Mouse (Mus musculus): ENCODE results near the gene Klhl5. TPM values are rescaled to one million over a fixed set of nuclear protein-coding genes. Genes with fewer than 3 reads are reported as not detected.
"Not testable (repeated sequence)": the region's sequence is repeated elsewhere in the genome, so short reads cannot be mapped to it uniquely, and the experiment has no call there.

Gene Klhl5
- total and polyA plus RNA-seq, 3 experiments, result 10.8 to 15.3 (median 12.9) TPM

GRCm38 (mm10) chr5:65100002-65100401 is 7.3 kb upstream of the Klhl5 start:
- no peak overlapping the region for H3K27ac ChIP-seq
- H3K27me3 ChIP-seq (ENCODE audit: control insufficient read depth, insufficient read depth, low read length), result no peaks in the 10 kb centered on the region
- TF ChIP-seq CTCF (IDR thresholded peaks at IDR 0.05), result no peak
- no peak for TF ChIP-seq EP300 (IDR thresholded peaks at IDR 0.05; ENCODE audit: insufficient read depth, low read depth, low read length)
- TF ChIP-seq POLR2A (IDR thresholded peaks at IDR 0.05; ENCODE audit: insufficient read depth, low read depth, low read length), result no peak
- H3K4me3 ChIP-seq, result no peak overlapping the region
- 93% methylated on average over 11 of the region's 11 CpGs for WGBS
- DNase-seq, result no peak
- intact Hi-C loops (cut with DNase I), result no loop called here
- H3K79me2 ChIP-seq (replicated peaks; ENCODE audit: control insufficient read depth, insufficient read depth, low read length), result no peaks in the 10 kb centered on the region
- peaks cover 3% of the 10 kb centered on the region; the same call in 1 of the 2 replicates for H3K4me1 ChIP-seq (ENCODE audit: control insufficient read depth, insufficient read depth, low read length)
- H3K9ac ChIP-seq (ENCODE audit: low read depth, low read length), result no peak overlapping the region
- H3K36me3 ChIP-seq (ENCODE audit: control insufficient read depth, insufficient read depth, low read length), result no peaks in the 10 kb centered on the region

- no peaks in the 10 kb centered on the region for H3K79me2 ChIP-seq (replicated peaks; ENCODE audit: control insufficient read depth, insufficient read depth, low read length)
- no peak overlapping the region for H3K9ac ChIP-seq (ENCODE audit: low read depth, low read length)
- WGBS, result 71% methylated on average over 5 of the region's 5 CpGs
- no peaks in the 10 kb centered on the region for H3K27me3 ChIP-seq (ENCODE audit: control insufficient read depth, insufficient read depth, low read length)
- TF ChIP-seq CTCF (IDR thresholded peaks at IDR 0.05) (no peak), EP300 (IDR thresholded peaks at IDR 0.05; ENCODE audit: insufficient read depth, low read depth, low read length) (no peak), POLR2A (IDR thresholded peaks at IDR 0.05; ENCODE audit: insufficient read depth, low read depth, low read length) (no peak)
- H3K27ac ChIP-seq, result no peak overlapping the region
- intact Hi-C loops (cut with DNase I), result no loop called here
- H3K36me3 ChIP-seq (ENCODE audit: control insufficient read depth, insufficient read depth, low read length), result no peaks in the 10 kb centered on the region
- no peak for DNase-seq
- H3K4me1 ChIP-seq (ENCODE audit: control insufficient read depth, insufficient read depth, low read length), result peaks cover 3% of the 10 kb centered on the region; the same call in 1 of the 2 replicates
- no peak overlapping the region for H3K4me3 ChIP-seq
Measured at GRCm38 (mm10) chr5:65101209-65101608, 6.1 kb upstream of the Klhl5 start.

- Histone ChIP-seq H3K27ac (no peak overlapping the region), H3K79me2 (replicated peaks; ENCODE audit: control insufficient read depth, insufficient read depth, low read length) (no peaks in the 10 kb centered on the region), H3K4me1 (ENCODE audit: control insufficient read depth, insufficient read depth, low read length) (peaks cover 3% of the 10 kb centered on the region), H3K4me3 (no peak overlapping the region), H3K9ac (ENCODE audit: low read depth, low read length) (no peak overlapping the region), H3K27me3 (ENCODE audit: control insufficient read depth, insufficient read depth, low read length) (no peaks in the 10 kb centered on the region), H3K36me3 (ENCODE audit: control insufficient read depth, insufficient read depth, low read length) (no peaks in the 10 kb centered on the region)
- intact Hi-C loops (cut with DNase I), result no loop called here
- no peak for DNase-seq
- TF ChIP-seq POLR2A (IDR thresholded peaks at IDR 0.05; ENCODE audit: insufficient read depth, low read depth, low read length), result no peak
- TF ChIP-seq EP300 (IDR thresholded peaks at IDR 0.05; ENCODE audit: insufficient read depth, low read depth, low read length), result no peak
- TF ChIP-seq CTCF (IDR thresholded peaks at IDR 0.05), result no peak
- 88% methylated on average over 6 of the region's 6 CpGs for WGBS
Measured at GRCm38 (mm10) chr5:65101621-65102020, 5.7 kb upstream of the Klhl5 start.

GRCm38 (mm10) chr5:65102026-65102640 is 5.2 kb upstream of the Klhl5 start:
- intact Hi-C loops (cut with DNase I), result no loop called here
- TF ChIP-seq POLR2A (IDR thresholded peaks at IDR 0.05; ENCODE audit: insufficient read depth, low read depth, low read length) (no peak), EP300 (IDR thresholded peaks at IDR 0.05; ENCODE audit: insufficient read depth, low read depth, low read length) (no peak), CTCF (IDR thresholded peaks at IDR 0.05) (no peak)
- H3K27me3 ChIP-seq (ENCODE audit: control insufficient read depth, insufficient read depth, low read length), result no peaks in the 10 kb centered on the region
- 61% methylated on average over 3 of the region's 3 CpGs for WGBS
- no peak for DNase-seq
- H3K4me3 ChIP-seq, result no peak overlapping the region
- H3K4me1 ChIP-seq (ENCODE audit: control insufficient read depth, insufficient read depth, low read length), result peaks cover 3% of the 10 kb centered on the region
- no peaks in the 10 kb centered on the region for H3K36me3 ChIP-seq (ENCODE audit: control insufficient read depth, insufficient read depth, low read length)
- no peak overlapping the region for H3K9ac ChIP-seq (ENCODE audit: low read depth, low read length)
- no peak overlapping the region for H3K27ac ChIP-seq
- no peaks in the 10 kb centered on the region for H3K79me2 ChIP-seq (replicated peaks; ENCODE audit: control insufficient read depth, insufficient read depth, low read length)

GRCm38 (mm10) chr5:65102641-65103042 is 4.7 kb upstream of the Klhl5 start:
- TF ChIP-seq POLR2A (IDR thresholded peaks at IDR 0.05; ENCODE audit: insufficient read depth, low read depth, low read length) (no peak), EP300 (IDR thresholded peaks at IDR 0.05; ENCODE audit: insufficient read depth, low read depth, low read length) (no peak), CTCF (IDR thresholded peaks at IDR 0.05) (no peak)
- intact Hi-C loops (cut with DNase I), result no loop called here

GRCm38 (mm10) chr5:65107773-65108432 is 564 bp downstream of the Klhl5 start:
- TF ChIP-seq CTCF (IDR thresholded peaks at IDR 0.05), result no peak
- TF ChIP-seq POLR2A (IDR thresholded peaks at IDR 0.05; ENCODE audit: insufficient read depth, low read depth, low read length), result no peak
- no peak for TF ChIP-seq EP300 (IDR thresholded peaks at IDR 0.05; ENCODE audit: insufficient read depth, low read depth, low read length)
- peak; percentile 67 for DNase-seq
- no peaks in the 10 kb centered on the region for H3K79me2 ChIP-seq (replicated peaks; ENCODE audit: control insufficient read depth, insufficient read depth, low read length)
- H3K4me3 ChIP-seq, result peak overlapping the region; percentile 79
- H3K9ac ChIP-seq (ENCODE audit: low read depth, low read length), result peak overlapping the region; percentile 99
- WGBS, result under 1% methylated on average over 36 of the region's 42 CpGs
- no peaks in the 10 kb centered on the region for H3K27me3 ChIP-seq (ENCODE audit: control insufficient read depth, insufficient read depth, low read length)
- H3K36me3 ChIP-seq (ENCODE audit: control insufficient read depth, insufficient read depth, low read length), result peaks cover 5% of the 10 kb centered on the region
- H3K4me1 ChIP-seq (ENCODE audit: control insufficient read depth, insufficient read depth, low read length), result peaks cover 6% of the 10 kb centered on the region
- peak overlapping the region; percentile 92 for H3K27ac ChIP-seq
- intact Hi-C loops (cut with DNase I), result loop anchor here (2.0 to 5.0 kb wide), 2 partner anchors 34 to 51 kb away; no protein-coding TSS in a partner anchor

More at GRCm38 (mm10) chr5:65102641-65103042, 4.7 kb upstream of the Klhl5 start:
- H3K4me3 ChIP-seq, result no peak overlapping the region
- H3K79me2 ChIP-seq (replicated peaks; ENCODE audit: control insufficient read depth, insufficient read depth, low read length), result no peaks in the 10 kb centered on the region
- no peaks in the 10 kb centered on the region for H3K27me3 ChIP-seq (ENCODE audit: control insufficient read depth, insufficient read depth, low read length)
- no peak overlapping the region for H3K27ac ChIP-seq
- DNase-seq, result no peak
- no peaks in the 10 kb centered on the region for H3K36me3 ChIP-seq (ENCODE audit: control insufficient read depth, insufficient read depth, low read length)
- H3K9ac ChIP-seq (ENCODE audit: low read depth, low read length), result 0 out of 2 replicates have a peak overlapping the region, but pooled peaks have one; percentile 39
- 18% methylated on average over 10 of the region's 10 CpGs for WGBS
- peaks cover 3% of the 10 kb centered on the region for H3K4me1 ChIP-seq (ENCODE audit: control insufficient read depth, insufficient read depth, low read length)

GRCm38 (mm10) chr5:65112225-65112624 is 4.9 kb downstream of the Klhl5 start:
- Histone ChIP-seq H3K36me3 (ENCODE audit: control insufficient read depth, insufficient read depth, low read length) (peaks cover 15% of the 10 kb centered on the region), H3K27ac (peak overlapping the region; percentile 89)
- H3K4me1 ChIP-seq (ENCODE audit: control insufficient read depth, insufficient read depth, low read length); H3K79me2 ChIP-seq (replicated peaks; ENCODE audit: control insufficient read depth, insufficient read depth, low read length); H3K27me3 ChIP-seq (ENCODE audit: control insufficient read depth, insufficient read depth, low read length); H3K4me3 ChIP-seq; H3K9ac ChIP-seq (ENCODE audit: low read depth, low read length); intact Hi-C loops (cut with DNase I): not testable (repeated sequence)
- peak in 1 of 2 experiments; percentile 21 for DNase-seq
- WGBS, result 32% methylated on average over 3 of the region's 3 CpGs
